Mouse (Mus musculus): ENCODE measurements around the gene Pcolce2. TPM values are rescaled to one million over a fixed set of nuclear protein-coding genes. Genes with fewer than 3 reads are reported as not detected.
"Not testable (repeated sequence)": the region's sequence is repeated elsewhere in the genome, so short reads cannot be mapped to it uniquely, and the experiment has no call there.

Pcolce2 gene
- polyA plus RNA-seq, 1 experiment from 2014 or later, result 0.97 TPM

DNA sequence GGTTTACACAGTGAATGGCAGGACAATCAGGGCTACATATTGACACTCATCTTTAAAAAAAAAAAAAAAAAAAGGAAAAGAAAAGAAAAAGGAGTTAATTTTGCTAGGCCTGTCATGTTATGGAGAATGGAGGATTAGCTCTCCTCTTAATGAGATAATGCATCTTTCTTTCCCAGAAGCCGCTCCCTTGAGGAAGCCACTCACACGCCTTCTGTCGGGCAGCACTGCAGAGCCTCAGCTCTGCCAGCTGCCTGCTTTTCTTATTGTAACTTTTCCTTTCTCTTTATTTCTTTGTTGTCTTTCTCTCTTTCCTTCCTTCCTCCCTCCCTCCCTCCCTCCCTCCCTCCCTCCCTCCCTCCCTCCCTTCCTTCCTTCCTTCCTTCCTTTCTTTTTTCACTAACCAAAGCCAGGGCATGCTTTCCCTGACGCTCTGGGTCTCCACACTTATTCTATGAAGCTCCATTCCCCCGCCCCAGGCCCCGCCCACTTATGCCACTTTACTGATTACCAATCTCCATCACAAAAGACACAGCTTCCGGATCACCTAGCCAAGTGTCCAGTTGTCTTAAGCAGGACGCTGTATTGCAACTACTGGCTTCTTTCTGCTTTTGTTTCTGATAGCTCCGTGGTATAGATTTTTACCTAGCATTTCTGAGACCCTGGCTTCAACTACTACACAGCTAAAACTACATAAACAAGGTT is 23.8 kb upstream of the Pcolce2 start:
- Histone ChIP-seq H3K27me3 (no peaks in the 10 kb centered on the region), H3K36me3 (no peaks in the 10 kb centered on the region), H3K9me3 (replicated peaks) (no peaks in the 10 kb centered on the region), H3K4me2 (no peak overlapping the region), H3K4me3 (no peak overlapping the region), H3K27ac (no peak overlapping the region), H3K9ac (no peak overlapping the region), H3K4me1 (replicated peaks) (no peaks in the 10 kb centered on the region)
- ATAC-seq (replicated peaks; ENCODE audit: insufficient number of reproducible peaks, insufficient read depth, low FRiP score, low read depth), result no peak
- WGBS, result 39% methylated on average over 8 of the region's 9 CpGs

DNA sequence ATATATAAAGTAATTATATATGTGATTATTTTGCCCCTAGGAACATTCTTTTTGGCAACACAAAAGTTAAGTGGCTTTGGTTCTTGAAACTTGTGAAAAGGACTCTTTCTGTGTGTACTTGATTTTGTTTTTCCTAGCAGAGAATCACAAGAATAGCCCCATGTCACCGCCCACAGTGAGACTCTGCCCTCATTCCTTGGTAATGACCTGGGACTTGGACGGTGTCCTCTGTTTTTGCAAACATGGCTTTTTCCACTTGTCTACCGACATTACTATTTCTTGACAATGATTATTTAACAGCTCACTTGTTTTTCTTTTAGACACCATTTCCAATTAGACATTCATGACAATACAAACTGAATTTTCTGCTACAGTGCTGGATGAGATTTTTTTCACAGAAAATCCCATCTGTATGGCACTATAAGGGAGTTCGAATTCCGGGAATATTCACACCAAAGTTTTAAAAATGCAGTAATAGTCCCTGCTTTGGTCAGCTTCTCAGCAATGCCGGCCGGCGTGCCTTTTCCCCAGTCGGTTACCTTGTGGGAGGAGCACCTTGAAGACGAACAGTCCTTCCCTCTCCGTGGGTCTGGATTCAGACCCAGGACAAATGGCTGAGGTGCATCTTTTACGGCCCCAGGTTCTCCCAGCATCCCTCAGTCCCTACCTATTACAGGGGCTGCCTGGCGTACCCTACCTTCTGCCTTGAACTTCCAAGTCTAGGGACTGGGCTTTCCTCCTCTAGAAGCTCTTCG is 22.4 kb upstream of the Pcolce2 start:
- WGBS, result 68% methylated on average over 14 of the region's 14 CpGs
- Histone ChIP-seq H3K9me3 (replicated peaks) (no peaks in the 10 kb centered on the region), H3K9ac (no peak overlapping the region), H3K27me3 (no peaks in the 10 kb centered on the region), H3K4me1 (replicated peaks) (no peaks in the 10 kb centered on the region), H3K27ac (no peak overlapping the region), H3K36me3 (no peaks in the 10 kb centered on the region), H3K4me3 (no peak overlapping the region), H3K4me2 (no peak overlapping the region)
- no peak for ATAC-seq (replicated peaks; ENCODE audit: insufficient number of reproducible peaks, insufficient read depth, low FRiP score, low read depth)

DNA sequence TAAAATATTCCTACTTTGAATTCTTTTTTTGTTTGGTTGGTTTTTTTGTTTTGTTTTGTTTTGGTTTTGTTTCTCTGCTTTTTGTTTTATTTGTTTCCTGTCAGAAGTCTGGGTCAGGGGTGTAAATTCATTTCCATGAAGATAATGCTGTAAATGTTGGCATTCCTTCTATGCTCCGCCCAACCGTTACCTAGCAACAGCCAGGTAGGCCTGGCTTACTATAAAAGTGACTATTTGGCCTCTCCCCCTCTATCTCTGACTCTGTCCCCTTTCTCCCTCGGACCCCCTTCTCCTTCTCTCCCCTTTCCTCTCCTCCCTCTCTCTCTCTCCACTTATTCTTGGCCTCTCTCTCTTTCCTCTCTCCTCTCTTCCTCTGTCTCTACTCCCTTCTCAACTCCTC is 21.4 kb upstream of the Pcolce2 start:
- Histone ChIP-seq H3K4me3 (no peak overlapping the region), H3K27ac (no peak overlapping the region), H3K9ac (no peak overlapping the region), H3K4me1 (replicated peaks) (no peaks in the 10 kb centered on the region), H3K36me3 (no peaks in the 10 kb centered on the region), H3K9me3 (replicated peaks) (no peaks in the 10 kb centered on the region), H3K27me3 (no peaks in the 10 kb centered on the region), H3K4me2 (no peak overlapping the region)
- 70% methylated on average over 3 of the region's 3 CpGs for WGBS
- no peak for ATAC-seq (replicated peaks; ENCODE audit: insufficient number of reproducible peaks, insufficient read depth, low FRiP score, low read depth)

DNA sequence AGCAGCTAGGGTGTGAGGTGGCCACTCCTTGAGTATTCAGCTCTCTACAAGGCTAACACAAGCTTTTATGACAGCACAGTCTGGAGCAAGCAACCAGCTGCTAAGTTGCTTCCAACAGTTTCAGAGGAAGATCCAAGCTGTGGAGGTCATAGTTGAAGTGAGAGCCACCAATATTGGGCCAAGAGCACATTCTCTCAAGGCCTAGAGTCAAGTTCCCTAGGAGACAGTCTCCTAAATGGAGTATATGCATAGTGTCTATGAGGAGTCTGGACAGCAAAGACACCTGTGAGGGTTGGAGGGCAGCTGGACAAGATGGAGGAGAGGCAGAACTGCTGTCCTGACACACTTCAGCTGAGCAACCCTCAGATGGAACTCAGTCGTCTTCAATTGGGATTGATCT is 18.8 kb upstream of the Pcolce2 start:
- H3K4me2 ChIP-seq, result no peak overlapping the region
- no peak for ATAC-seq (replicated peaks; ENCODE audit: insufficient number of reproducible peaks, insufficient read depth, low FRiP score, low read depth)
- 81% methylated on average over 1 of the region's 1 CpGs for WGBS
- H3K4me1 ChIP-seq (replicated peaks), result no peaks in the 10 kb centered on the region
- no peak overlapping the region for H3K4me3 ChIP-seq
- H3K27ac ChIP-seq, result no peak overlapping the region
- H3K9ac ChIP-seq, result no peak overlapping the region
- no peaks in the 10 kb centered on the region for H3K9me3 ChIP-seq (replicated peaks)
- H3K36me3 ChIP-seq, result no peaks in the 10 kb centered on the region
- no peaks in the 10 kb centered on the region for H3K27me3 ChIP-seq

DNA sequence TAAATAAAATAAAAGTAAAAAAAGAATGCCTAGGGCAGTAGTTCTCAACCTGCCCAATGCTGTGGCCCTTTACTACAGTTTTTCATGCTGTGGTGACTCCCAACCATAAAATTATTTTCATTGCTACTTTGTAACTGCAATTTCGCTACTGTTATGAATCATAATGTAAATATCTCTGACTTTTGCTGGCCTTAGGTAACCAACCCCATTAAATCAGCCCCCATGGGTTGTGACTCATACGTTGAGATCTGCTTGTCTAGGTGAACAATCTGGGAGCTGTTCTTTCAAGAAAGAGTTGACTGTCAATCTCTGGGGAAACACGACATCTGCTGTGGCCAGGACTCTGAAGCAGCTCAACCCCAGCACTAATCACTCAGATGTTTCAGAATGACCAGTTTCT is 13.3 kb upstream of the Pcolce2 start:
- no peaks in the 10 kb centered on the region for H3K27me3 ChIP-seq
- WGBS, result 86% methylated on average over 3 of the region's 3 CpGs
- no peak overlapping the region for H3K4me3 ChIP-seq
- H3K9me3 ChIP-seq (replicated peaks), result no peaks in the 10 kb centered on the region
- H3K4me1 ChIP-seq (replicated peaks), result no peaks in the 10 kb centered on the region
- H3K36me3 ChIP-seq, result no peaks in the 10 kb centered on the region
- H3K4me2 ChIP-seq, result no peak overlapping the region
- ATAC-seq (replicated peaks; ENCODE audit: insufficient number of reproducible peaks, insufficient read depth, low FRiP score, low read depth), result no peak
- no peak overlapping the region for H3K27ac ChIP-seq
- H3K9ac ChIP-seq, result no peak overlapping the region

DNA sequence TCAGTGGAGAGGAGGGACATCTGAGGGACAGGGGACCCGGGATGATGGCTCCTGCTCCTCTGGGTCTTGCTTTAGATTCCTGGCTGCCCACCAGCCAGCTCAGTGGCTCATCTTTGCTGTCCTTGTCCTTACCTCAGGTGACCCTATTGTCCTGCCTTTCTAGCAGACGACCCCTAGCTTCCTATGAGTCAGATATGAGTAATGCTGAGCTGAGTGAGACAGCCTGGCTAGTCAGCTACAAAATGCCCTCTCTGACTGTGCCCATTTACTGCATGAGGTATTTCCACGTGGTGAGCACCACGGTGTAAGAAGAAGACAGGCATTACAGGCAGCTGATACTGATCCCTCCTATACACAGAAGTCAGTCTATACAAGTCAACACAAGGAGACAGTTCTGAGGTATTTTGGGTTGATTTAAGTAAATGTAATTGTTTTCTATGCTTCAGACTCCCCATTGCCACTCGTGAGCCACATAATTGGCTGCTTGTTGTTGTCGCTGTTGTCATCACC is 8.9 kb upstream of the Pcolce2 start:
- H3K4me2 ChIP-seq, result no peak overlapping the region
- H3K9me3 ChIP-seq (replicated peaks), result no peaks in the 10 kb centered on the region
- ATAC-seq (replicated peaks; ENCODE audit: insufficient number of reproducible peaks, insufficient read depth, low FRiP score, low read depth), result no peak
- no peak overlapping the region for H3K4me3 ChIP-seq
- H3K36me3 ChIP-seq, result no peaks in the 10 kb centered on the region
- WGBS, result 70% methylated on average over 6 of the region's 6 CpGs
- H3K9ac ChIP-seq, result no peak overlapping the region
- no peaks in the 10 kb centered on the region for H3K27me3 ChIP-seq
- H3K4me1 ChIP-seq (replicated peaks), result no peaks in the 10 kb centered on the region
- no peak overlapping the region for H3K27ac ChIP-seq

DNA sequence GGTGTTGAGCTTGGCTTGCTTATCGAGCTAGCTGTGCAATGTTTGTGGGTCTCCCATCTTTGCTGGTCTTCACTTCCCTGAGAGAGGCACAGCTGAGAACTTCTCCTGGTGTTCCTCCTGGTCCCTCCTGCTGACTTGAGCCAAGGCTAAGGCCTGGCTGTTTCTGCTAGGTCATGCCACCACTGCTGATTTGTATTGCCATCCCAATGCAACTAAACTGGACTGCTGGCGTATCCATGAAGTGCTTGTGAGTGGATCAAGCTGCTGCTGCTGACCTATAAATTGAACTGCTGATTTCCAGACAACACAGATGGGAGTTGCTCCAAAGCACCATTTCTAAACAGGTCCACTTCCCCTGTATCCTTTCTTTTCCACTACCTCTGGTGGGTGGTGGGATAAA is 7.8 kb upstream of the Pcolce2 start:
- 84% methylated on average over 2 of the region's 2 CpGs for WGBS
- not testable (repeated sequence) for H3K4me3 ChIP-seq; H3K4me2 ChIP-seq; ATAC-seq (replicated peaks; ENCODE audit: insufficient number of reproducible peaks, insufficient read depth, low FRiP score, low read depth); H3K9ac ChIP-seq; H3K9me3 ChIP-seq (replicated peaks); H3K4me1 ChIP-seq (replicated peaks); H3K36me3 ChIP-seq; H3K27ac ChIP-seq; H3K27me3 ChIP-seq

DNA sequence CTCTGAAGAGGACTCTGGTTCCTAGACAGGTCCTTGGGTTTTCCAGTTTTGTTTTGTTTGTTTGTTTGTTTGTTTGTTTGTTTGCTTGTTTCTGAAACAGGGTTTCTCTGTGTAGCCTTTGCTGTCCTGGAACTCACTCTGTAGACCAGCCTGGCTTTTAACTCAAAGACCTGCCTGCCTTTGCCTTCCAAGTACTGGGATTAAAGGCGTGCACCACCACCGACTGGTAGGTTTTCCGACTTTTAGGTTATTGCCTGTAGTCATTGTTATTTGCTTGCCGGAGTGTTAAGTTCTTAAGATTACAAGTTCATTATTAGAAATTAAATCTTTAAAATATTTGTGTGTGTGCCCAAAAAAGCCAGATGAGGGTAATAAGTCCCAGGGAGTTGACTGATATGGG is 1.0 kb upstream of the Pcolce2 start:
- no peak overlapping the region for H3K4me3 ChIP-seq
- no peaks in the 10 kb centered on the region for H3K9me3 ChIP-seq (replicated peaks)
- H3K36me3 ChIP-seq, result no peaks in the 10 kb centered on the region
- no peak overlapping the region for H3K4me2 ChIP-seq
- H3K4me1 ChIP-seq (replicated peaks), result peaks cover 12% of the 10 kb centered on the region
- WGBS, result 72% methylated on average over 4 of the region's 4 CpGs
- H3K9ac ChIP-seq, result no peak overlapping the region
- H3K27me3 ChIP-seq, result peaks cover 34% of the 10 kb centered on the region
- ATAC-seq (replicated peaks; ENCODE audit: insufficient number of reproducible peaks, insufficient read depth, low FRiP score, low read depth), result no peak
- H3K27ac ChIP-seq, result no peak overlapping the region

DNA sequence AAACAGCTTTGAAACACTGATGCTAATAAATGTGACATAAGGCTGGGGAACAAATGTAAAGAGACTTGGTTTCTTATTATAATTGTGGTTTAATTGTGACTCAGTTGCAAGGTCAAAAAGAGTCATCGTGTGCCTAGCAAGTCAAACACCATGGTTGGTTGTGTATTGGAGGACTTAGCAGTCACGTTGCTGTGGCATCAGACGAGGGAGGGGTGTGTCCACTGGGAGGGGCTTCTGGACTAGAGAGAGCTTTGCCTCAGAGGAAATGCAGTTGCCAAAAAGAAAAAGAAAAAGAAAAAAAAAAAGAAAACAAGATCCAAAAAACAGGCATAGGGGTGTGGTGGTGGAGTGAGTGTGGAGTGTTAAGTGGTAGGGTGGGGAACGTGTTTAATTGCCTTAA is 2.5 kb downstream of the Pcolce2 start:
- H3K4me1 ChIP-seq (replicated peaks), result peaks cover 12% of the 10 kb centered on the region
- no peak overlapping the region for H3K4me2 ChIP-seq
- H3K27me3 ChIP-seq, result peaks cover 33% of the 10 kb centered on the region
- no peak overlapping the region for H3K4me3 ChIP-seq
- no peaks in the 10 kb centered on the region for H3K36me3 ChIP-seq
- H3K9ac ChIP-seq, result no peak overlapping the region
- WGBS, result 47% methylated on average over 4 of the region's 4 CpGs
- no peaks in the 10 kb centered on the region for H3K9me3 ChIP-seq (replicated peaks)
- no peak for ATAC-seq (replicated peaks; ENCODE audit: insufficient number of reproducible peaks, insufficient read depth, low FRiP score, low read depth)
- H3K27ac ChIP-seq, result no peak overlapping the region

DNA sequence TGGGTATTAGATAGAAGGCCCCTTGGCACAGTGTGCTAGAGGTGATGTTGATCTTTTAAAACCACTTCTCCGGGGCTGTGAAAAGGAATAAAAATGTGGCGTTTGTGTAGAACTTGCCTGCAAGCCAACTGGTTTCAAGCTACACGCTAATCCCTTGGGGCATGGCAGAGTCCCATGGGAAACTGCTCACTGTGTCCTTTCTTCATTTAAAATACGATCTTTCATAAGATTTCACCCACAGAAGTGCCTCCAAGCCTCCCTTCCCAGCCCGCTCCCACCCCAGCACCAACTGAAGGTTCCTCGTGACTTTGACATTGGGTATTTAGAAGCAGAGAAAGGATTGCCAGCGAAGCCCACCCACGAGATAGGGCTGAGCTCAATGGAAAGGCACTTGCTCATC is 8.5 kb downstream of the Pcolce2 start:
- Histone ChIP-seq H3K9ac (no peak overlapping the region), H3K4me3 (no peak overlapping the region), H3K27ac (no peak overlapping the region), H3K36me3 (no peaks in the 10 kb centered on the region), H3K9me3 (replicated peaks) (no peaks in the 10 kb centered on the region; the same call in 1 of the 2 replicates), H3K4me2 (no peak overlapping the region), H3K27me3 (no peaks in the 10 kb centered on the region), H3K4me1 (replicated peaks) (no peaks in the 10 kb centered on the region)
- no peak for ATAC-seq (replicated peaks; ENCODE audit: insufficient number of reproducible peaks, insufficient read depth, low FRiP score, low read depth)
- 83% methylated on average over 8 of the region's 8 CpGs for WGBS

DNA sequence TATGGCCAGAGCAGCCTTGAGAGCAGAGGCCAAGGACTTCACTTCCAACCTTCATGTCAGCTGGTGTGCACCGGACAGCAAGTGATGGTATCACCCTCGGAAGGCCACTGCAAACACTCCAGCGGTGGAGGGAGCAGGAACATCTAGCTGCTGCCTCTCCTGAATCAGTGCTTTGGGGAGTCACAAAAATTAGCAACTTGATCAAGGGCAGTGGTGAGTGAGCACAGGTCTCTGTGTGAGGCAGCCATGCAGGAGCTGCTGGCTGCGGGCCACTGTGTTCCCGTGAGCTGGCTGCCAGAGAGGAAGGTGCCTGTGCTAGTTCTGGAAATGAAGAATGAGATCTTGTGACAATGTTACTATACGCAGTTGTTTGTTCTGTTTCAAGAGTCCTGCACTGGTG is 16.0 kb downstream of the Pcolce2 start:
- ATAC-seq (replicated peaks; ENCODE audit: insufficient number of reproducible peaks, insufficient read depth, low FRiP score, low read depth), result no peak
- H3K27me3 ChIP-seq, result no peaks in the 10 kb centered on the region
- H3K9me3 ChIP-seq (replicated peaks), result no peaks in the 10 kb centered on the region; the same call in 1 of the 2 replicates
- H3K4me3 ChIP-seq, result no peak overlapping the region
- no peak overlapping the region for H3K9ac ChIP-seq
- no peaks in the 10 kb centered on the region for H3K36me3 ChIP-seq
- H3K27ac ChIP-seq, result peak overlapping the region; percentile 16; the same call in 1 of the 2 replicates
- 66% methylated on average over 6 of the region's 6 CpGs for WGBS
- 0 out of 2 replicates have a peak, but pooled peaks cover 3% of the 10 kb centered on the region for H3K4me1 ChIP-seq (replicated peaks)
- H3K4me2 ChIP-seq, result no peak overlapping the region

Data from heart, embryonic 15.5 days (tissue).